Mouse (Mus musculus): ENCODE measurements around the gene Cldn24.

- TF ChIP-seq CTCF (IDR thresholded peaks at IDR 0.05; ENCODE audit: extremely low read depth, insufficient read length, insufficient replicate concordance, low read depth, low read length) (no peak), POLR2A (IDR thresholded peaks at IDR 0.05; ENCODE audit: low read depth, low read length) (no peak)
Measured at GRCm38 (mm10) chr8:47810666-47811015, 11.3 kb upstream of the Cldn24 start.

All from small intestine, adult 2 months (tissue).